Mouse (Mus musculus) heart, adult 10 weeks (tissue): ENCODE measurements around the gene Scgb2b3. TPM values are rescaled to one million over a fixed set of nuclear protein-coding genes. Genes with fewer than 3 reads are reported as not detected.

ENCODE experiments used
- polyA plus RNA-seq: library from polyadenylated mRNA; stranded (reverse); fragments of 350-450 nt; fragmentation: Illumina TruSeq; extraction: RNeasy Lipid Tissue Mini Kit (QIAGEN cat#74804); gene quantifications from one replicate; pipeline ENCODE4 v1.2.3, GENCODE M21; 2014; ENCODE audit warnings: low read depth, low replicate concordance

Scgb2b3 gene
- not detected for polyA plus RNA-seq

DNA sequence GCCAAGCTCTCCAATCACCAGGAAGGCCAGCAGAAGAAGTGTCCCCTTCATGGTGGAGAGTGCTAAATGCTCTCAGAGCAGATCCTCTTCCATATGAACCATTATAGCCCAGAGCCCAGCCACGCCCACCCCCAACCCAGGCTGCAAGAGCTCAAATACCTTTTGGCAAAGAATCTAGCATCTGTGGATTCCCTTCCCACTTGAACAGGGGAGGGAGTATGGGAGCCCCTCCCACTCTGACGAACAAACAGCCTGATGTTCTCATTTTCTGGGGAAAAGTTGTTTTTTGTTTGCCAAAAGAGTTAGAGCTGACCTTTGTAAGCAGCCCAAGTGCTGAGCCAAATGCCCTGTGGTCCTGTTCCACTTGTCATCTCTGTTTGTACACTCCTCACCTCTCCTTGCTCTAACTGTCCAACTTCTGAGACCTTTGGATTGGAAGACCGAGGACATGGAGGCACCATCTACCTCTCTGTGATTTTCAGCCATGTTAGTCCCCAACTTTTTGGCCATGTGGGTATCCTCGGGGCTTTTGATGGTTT lies at the start of gene Scgb2b3:
Scgb2b3 (minus strand) TSS at position 51 of the 539 bp plus-strand sequence.

DNA sequence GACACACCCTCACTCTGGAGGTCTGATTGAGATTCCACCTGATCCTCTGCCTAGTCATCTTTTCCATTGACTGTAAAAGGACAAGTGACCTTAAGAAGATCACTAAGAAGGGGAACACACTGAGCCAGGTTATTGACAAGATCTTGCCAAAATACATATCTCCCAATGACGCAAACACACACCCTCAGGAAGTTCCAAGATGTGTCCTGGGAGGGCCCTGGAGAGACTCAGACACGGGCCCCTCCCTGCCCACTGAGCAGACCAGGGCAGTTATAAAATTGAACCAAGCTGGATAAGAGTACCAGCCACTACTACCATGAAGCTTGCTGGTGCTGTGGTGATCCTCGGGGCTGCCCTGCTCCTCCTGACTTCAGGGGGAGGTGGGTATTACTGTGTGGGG lies 13.4 kb upstream of the Scgb2b3 start, which contains the start of gene Scgb1b3:
Scgb1b3 (plus strand) TSS at position 301 of the 400 bp plus-strand sequence.

Other genes starting within 250 kb of the Scgb2b3 start
- 2.8 TPM for gene Hpn, start 246.8 kb downstream of the Scgb2b3 start, polyA plus RNA-seq
- 16.1 TPM for gene Scn1b, start 235.1 kb downstream of the Scgb2b3 start, polyA plus RNA-seq
- 43.0 TPM for gene Gramd1a, start 206.2 kb downstream of the Scgb2b3 start, polyA plus RNA-seq
- not detected for gene Scgb2b2, start 71.6 kb downstream of the Scgb2b3 start, polyA plus RNA-seq
- gene Scgb1b2, start 70.3 kb downstream of the Scgb2b3 start, polyA plus RNA-seq = not detected
- not detected for gene Scgb1b3, start 13.5 kb upstream of the Scgb2b3 start, polyA plus RNA-seq